Mouse (Mus musculus): ENCODE measurements around the gene Adprm. TPM values are rescaled to one million over a fixed set of nuclear protein-coding genes. Genes with fewer than 3 reads are reported as not detected.
"Not testable (repeated sequence)": the region's sequence is repeated elsewhere in the genome, so short reads cannot be mapped to it uniquely, and the experiment has no call there.

Adprm gene
- polyA plus RNA-seq, 1 experiment from 2014 or later: 30.6 TPM

- H3K36me3 ChIP-seq (ENCODE audit: control insufficient read depth, insufficient read depth, low read length); H3K4me2 ChIP-seq (replicated peaks; ENCODE audit: low read depth, low read length); H3K4me1 ChIP-seq (ENCODE audit: control insufficient read depth, insufficient read depth, low read length); H3K4me3 ChIP-seq (ENCODE audit: low read depth, low read length); H3K27me3 ChIP-seq (ENCODE audit: control insufficient read depth, insufficient read depth, low read length); H3K27ac ChIP-seq (ENCODE audit: low read length); ATAC-seq (ENCODE audit: insufficient number of reproducible peaks, insufficient read depth, low FRiP score, low read depth); H3K9me3 ChIP-seq (ENCODE audit: control insufficient read depth, low read depth, low read length); H3K9ac ChIP-seq (replicated peaks; ENCODE audit: low read depth, low read length): not testable (repeated sequence)
- 86% methylated on average over 12 of the region's 12 CpGs for WGBS
Measured at GRCm38 (mm10) chr11:67092354-67092753, 40.0 kb upstream of the Adprm start.

- ATAC-seq (ENCODE audit: insufficient number of reproducible peaks, insufficient read depth, low FRiP score, low read depth): no peak
- H3K27ac ChIP-seq (ENCODE audit: low read length): no peak overlapping the region
- H3K4me3 ChIP-seq (ENCODE audit: low read depth, low read length): no peak overlapping the region
- no peaks in the 10 kb centered on the region for H3K4me1 ChIP-seq (ENCODE audit: control insufficient read depth, insufficient read depth, low read length)
- no peak overlapping the region for H3K4me2 ChIP-seq (replicated peaks; ENCODE audit: low read depth, low read length)
- 0 out of 2 replicates have a peak, but pooled peaks cover 2% of the 10 kb centered on the region for H3K27me3 ChIP-seq (ENCODE audit: control insufficient read depth, insufficient read depth, low read length)
- WGBS: 84% methylated on average over 12 of the region's 12 CpGs
- H3K9me3 ChIP-seq (ENCODE audit: control insufficient read depth, low read depth, low read length): no peaks in the 10 kb centered on the region
- no peaks in the 10 kb centered on the region for H3K36me3 ChIP-seq (ENCODE audit: control insufficient read depth, insufficient read depth, low read length)
- no peak overlapping the region for H3K9ac ChIP-seq (replicated peaks; ENCODE audit: low read depth, low read length)
Measured at GRCm38 (mm10) chr11:67087225-67087624, 34.8 kb upstream of the Adprm start.

GRCm38 (mm10) chr11:67086467-67087164 lies 34.2 kb upstream of the Adprm start:
- 42% methylated on average over 9 of the region's 9 CpGs for WGBS
- Histone ChIP-seq H3K36me3 (ENCODE audit: control insufficient read depth, insufficient read depth, low read length) (no peaks in the 10 kb centered on the region), H3K4me3 (ENCODE audit: low read depth, low read length) (no peak overlapping the region), H3K4me1 (ENCODE audit: control insufficient read depth, insufficient read depth, low read length) (no peaks in the 10 kb centered on the region), H3K9ac (replicated peaks; ENCODE audit: low read depth, low read length) (no peak overlapping the region), H3K9me3 (ENCODE audit: control insufficient read depth, low read depth, low read length) (no peaks in the 10 kb centered on the region), H3K4me2 (replicated peaks; ENCODE audit: low read depth, low read length) (no peak overlapping the region), H3K27me3 (ENCODE audit: control insufficient read depth, insufficient read depth, low read length) (0 out of 2 replicates have a peak, but pooled peaks cover 2% of the 10 kb centered on the region), H3K27ac (ENCODE audit: low read length) (no peak overlapping the region)
- ATAC-seq (ENCODE audit: insufficient number of reproducible peaks, insufficient read depth, low FRiP score, low read depth): no peak

DNA sequence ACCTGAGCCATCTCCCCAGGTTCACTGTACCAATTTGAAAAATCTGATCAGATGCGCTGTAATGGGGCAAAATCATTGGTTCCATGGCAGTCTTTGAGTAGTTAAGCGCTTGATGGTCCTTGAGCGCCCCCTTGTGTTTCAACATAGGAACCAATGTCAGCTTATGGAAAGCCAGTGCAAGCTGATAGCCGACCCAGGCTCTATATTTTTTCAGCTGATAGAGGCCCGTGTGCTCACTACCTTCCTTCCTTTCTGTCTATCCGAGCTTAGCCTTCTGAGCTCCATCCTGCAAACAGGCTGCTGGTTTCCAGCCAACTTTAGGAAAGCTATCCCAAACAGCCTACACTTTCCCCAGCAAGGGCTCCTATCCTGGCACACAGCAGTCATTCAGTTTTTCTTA lies 33.1 kb upstream of the Adprm start:
- 0 out of 2 replicates have a peak, but pooled peaks have one; percentile 15 for ATAC-seq (ENCODE audit: insufficient number of reproducible peaks, insufficient read depth, low FRiP score, low read depth)
- 6% methylated on average over 6 of the region's 6 CpGs for WGBS
- no peaks in the 10 kb centered on the region for H3K36me3 ChIP-seq (ENCODE audit: control insufficient read depth, insufficient read depth, low read length)
- no peak overlapping the region for H3K27ac ChIP-seq (ENCODE audit: low read length)
- H3K4me3 ChIP-seq (ENCODE audit: low read depth, low read length): no peak overlapping the region
- 0 out of 2 replicates have a peak, but pooled peaks cover 2% of the 10 kb centered on the region for H3K27me3 ChIP-seq (ENCODE audit: control insufficient read depth, insufficient read depth, low read length)
- H3K4me2 ChIP-seq (replicated peaks; ENCODE audit: low read depth, low read length): no peak overlapping the region
- H3K9ac ChIP-seq (replicated peaks; ENCODE audit: low read depth, low read length): no peak overlapping the region; the same call in 1 of the 2 replicates
- no peaks in the 10 kb centered on the region for H3K9me3 ChIP-seq (ENCODE audit: control insufficient read depth, low read depth, low read length)
- H3K4me1 ChIP-seq (ENCODE audit: control insufficient read depth, insufficient read depth, low read length): 0 out of 2 replicates have a peak, but pooled peaks cover 3% of the 10 kb centered on the region

DNA sequence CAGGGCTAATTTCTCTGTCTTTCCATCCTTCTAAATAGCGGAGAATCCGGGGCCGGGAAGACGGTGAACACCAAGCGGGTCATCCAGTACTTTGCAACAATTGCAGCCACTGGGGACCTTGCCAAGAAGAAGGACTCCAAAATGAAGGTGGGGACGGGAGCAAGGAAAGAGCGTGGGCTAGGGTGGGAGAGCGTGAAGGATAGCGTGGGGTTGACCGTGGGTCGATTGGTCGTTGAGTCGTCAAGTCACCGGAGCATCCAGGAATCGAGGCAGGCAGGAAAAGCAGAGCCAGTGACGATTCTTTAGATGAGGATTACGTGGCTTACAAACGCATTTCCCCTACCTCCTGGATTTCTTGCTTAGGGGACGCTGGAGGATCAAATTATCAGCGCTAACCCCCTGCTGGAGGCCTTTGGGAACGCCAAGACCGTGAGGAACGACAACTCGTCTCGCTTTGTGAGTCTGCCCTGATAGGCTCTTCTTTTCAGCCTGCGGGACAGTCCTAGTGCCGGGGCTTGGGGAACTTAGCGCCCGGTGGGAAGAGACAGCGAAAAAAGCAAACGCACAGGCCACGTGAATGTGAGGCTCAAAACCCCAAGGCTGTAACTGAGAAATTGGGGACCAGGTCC lies 31.4 kb upstream of the Adprm start:
- ATAC-seq (ENCODE audit: insufficient number of reproducible peaks, insufficient read depth, low FRiP score, low read depth): no peak
- no peak overlapping the region for H3K4me3 ChIP-seq (ENCODE audit: low read depth, low read length)
- H3K36me3 ChIP-seq (ENCODE audit: control insufficient read depth, insufficient read depth, low read length): no peaks in the 10 kb centered on the region
- H3K27me3 ChIP-seq (ENCODE audit: control insufficient read depth, insufficient read depth, low read length): 0 out of 2 replicates have a peak, but pooled peaks cover 2% of the 10 kb centered on the region
- H3K9me3 ChIP-seq (ENCODE audit: control insufficient read depth, low read depth, low read length): no peaks in the 10 kb centered on the region
- H3K4me1 ChIP-seq (ENCODE audit: control insufficient read depth, insufficient read depth, low read length): 0 out of 2 replicates have a peak, but pooled peaks cover 3% of the 10 kb centered on the region
- no peak overlapping the region for H3K9ac ChIP-seq (replicated peaks; ENCODE audit: low read depth, low read length)
- no peak overlapping the region for H3K27ac ChIP-seq (ENCODE audit: low read length)
- 38% methylated on average over 32 of the region's 32 CpGs for WGBS
- no peak overlapping the region for H3K4me2 ChIP-seq (replicated peaks; ENCODE audit: low read depth, low read length)

DNA sequence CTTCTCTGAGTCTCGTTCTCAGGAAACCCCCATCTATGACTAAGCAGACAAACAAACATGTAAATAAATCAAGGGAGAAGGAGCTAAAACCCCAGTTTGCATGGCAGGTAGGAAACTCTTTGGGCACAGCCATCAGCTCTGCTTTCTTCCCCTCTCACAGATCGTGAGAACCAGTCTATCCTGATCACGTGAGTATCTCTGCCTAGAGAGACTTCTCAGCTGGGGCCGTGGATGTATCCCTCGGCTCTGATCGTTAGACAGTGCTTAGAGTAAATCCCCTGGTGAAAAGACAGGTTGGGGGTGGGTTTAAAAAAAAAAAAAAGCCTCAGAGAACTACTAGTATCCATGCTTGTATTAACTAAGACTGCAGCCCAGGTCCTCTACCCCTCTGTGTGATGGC lies 30.8 kb upstream of the Adprm start:
- H3K36me3 ChIP-seq (ENCODE audit: control insufficient read depth, insufficient read depth, low read length): no peaks in the 10 kb centered on the region
- ATAC-seq (ENCODE audit: insufficient number of reproducible peaks, insufficient read depth, low FRiP score, low read depth): no peak
- 0 out of 2 replicates have a peak, but pooled peaks cover 2% of the 10 kb centered on the region for H3K27me3 ChIP-seq (ENCODE audit: control insufficient read depth, insufficient read depth, low read length)
- WGBS: 67% methylated on average over 6 of the region's 6 CpGs
- H3K9me3 ChIP-seq (ENCODE audit: control insufficient read depth, low read depth, low read length): no peaks in the 10 kb centered on the region
- H3K4me1 ChIP-seq (ENCODE audit: control insufficient read depth, insufficient read depth, low read length): 0 out of 2 replicates have a peak, but pooled peaks cover 3% of the 10 kb centered on the region
- H3K4me2 ChIP-seq (replicated peaks; ENCODE audit: low read depth, low read length): no peak overlapping the region
- H3K9ac ChIP-seq (replicated peaks; ENCODE audit: low read depth, low read length): no peak overlapping the region
- H3K27ac ChIP-seq (ENCODE audit: low read length): no peak overlapping the region
- no peak overlapping the region for H3K4me3 ChIP-seq (ENCODE audit: low read depth, low read length)

DNA sequence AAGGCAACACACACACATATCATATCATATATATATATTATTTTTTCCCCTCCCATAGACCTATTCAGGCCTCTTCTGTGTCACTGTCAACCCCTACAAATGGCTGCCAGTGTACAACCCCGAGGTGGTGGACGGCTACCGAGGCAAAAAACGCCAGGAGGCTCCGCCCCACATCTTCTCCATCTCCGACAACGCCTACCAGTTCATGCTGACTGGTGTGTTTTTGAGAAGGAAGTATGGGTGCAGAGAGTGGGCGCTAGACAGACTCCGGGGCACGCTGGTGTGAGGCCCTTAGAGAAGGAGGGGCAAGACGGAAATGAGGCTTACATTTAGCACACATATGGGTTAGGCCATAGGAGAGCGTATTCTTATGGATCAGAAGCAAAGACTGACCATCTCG lies 30.4 kb upstream of the Adprm start:
- H3K36me3 ChIP-seq (ENCODE audit: control insufficient read depth, insufficient read depth, low read length): no peaks in the 10 kb centered on the region
- 0 out of 2 replicates have a peak, but pooled peaks cover 3% of the 10 kb centered on the region for H3K4me1 ChIP-seq (ENCODE audit: control insufficient read depth, insufficient read depth, low read length)
- 79% methylated on average over 13 of the region's 13 CpGs for WGBS
- no peak overlapping the region for H3K9ac ChIP-seq (replicated peaks; ENCODE audit: low read depth, low read length)
- no peak overlapping the region for H3K4me2 ChIP-seq (replicated peaks; ENCODE audit: low read depth, low read length)
- no peak for ATAC-seq (ENCODE audit: insufficient number of reproducible peaks, insufficient read depth, low FRiP score, low read depth)
- 0 out of 2 replicates have a peak, but pooled peaks cover 2% of the 10 kb centered on the region for H3K27me3 ChIP-seq (ENCODE audit: control insufficient read depth, insufficient read depth, low read length)
- no peak overlapping the region for H3K27ac ChIP-seq (ENCODE audit: low read length)
- H3K4me3 ChIP-seq (ENCODE audit: low read depth, low read length): no peak overlapping the region
- no peaks in the 10 kb centered on the region for H3K9me3 ChIP-seq (ENCODE audit: control insufficient read depth, low read depth, low read length)

GRCm38 (mm10) chr11:67082188-67082587 lies 29.8 kb upstream of the Adprm start:
- H3K4me3 ChIP-seq (ENCODE audit: low read depth, low read length): no peak overlapping the region
- no peaks in the 10 kb centered on the region for H3K36me3 ChIP-seq (ENCODE audit: control insufficient read depth, insufficient read depth, low read length)
- no peaks in the 10 kb centered on the region for H3K9me3 ChIP-seq (ENCODE audit: control insufficient read depth, low read depth, low read length)
- no peak overlapping the region for H3K27ac ChIP-seq (ENCODE audit: low read length)
- no peak overlapping the region for H3K9ac ChIP-seq (replicated peaks; ENCODE audit: low read depth, low read length)
- 80% methylated on average over 7 of the region's 7 CpGs for WGBS
- 0 out of 2 replicates have a peak, but pooled peaks cover 3% of the 10 kb centered on the region for H3K4me1 ChIP-seq (ENCODE audit: control insufficient read depth, insufficient read depth, low read length)
- 0 out of 2 replicates have a peak, but pooled peaks cover 2% of the 10 kb centered on the region for H3K27me3 ChIP-seq (ENCODE audit: control insufficient read depth, insufficient read depth, low read length)
- no peak for ATAC-seq (ENCODE audit: insufficient number of reproducible peaks, insufficient read depth, low FRiP score, low read depth)
- H3K4me2 ChIP-seq (replicated peaks; ENCODE audit: low read depth, low read length): no peak overlapping the region

Data from stomach, embryonic 14.5 days (tissue).